Mouse (Mus musculus) spleen, adult 2 months (tissue): ENCODE results near the gene Rptor.

ENCODE experiments used
- CTCF ChIP-seq: fragments of 200-500 bp; IDR thresholded peaks from 2 replicates; pipeline ENCODE4 v1.5.1; 2011; ENCODE audit warnings: mild to moderate bottlenecking, inconsistent platforms; ENCODE audit not compliant: insufficient read depth, insufficient read length, insufficient replicate concordance; ENCODE audit errors: extremely low read depth
- POLR2A ChIP-seq: fragments of 200-500 bp; IDR thresholded peaks from 2 replicates; pipeline ENCODE4 v1.6.1; 2011; ENCODE audit warnings: low read depth, low read length, inconsistent platforms

DNA sequence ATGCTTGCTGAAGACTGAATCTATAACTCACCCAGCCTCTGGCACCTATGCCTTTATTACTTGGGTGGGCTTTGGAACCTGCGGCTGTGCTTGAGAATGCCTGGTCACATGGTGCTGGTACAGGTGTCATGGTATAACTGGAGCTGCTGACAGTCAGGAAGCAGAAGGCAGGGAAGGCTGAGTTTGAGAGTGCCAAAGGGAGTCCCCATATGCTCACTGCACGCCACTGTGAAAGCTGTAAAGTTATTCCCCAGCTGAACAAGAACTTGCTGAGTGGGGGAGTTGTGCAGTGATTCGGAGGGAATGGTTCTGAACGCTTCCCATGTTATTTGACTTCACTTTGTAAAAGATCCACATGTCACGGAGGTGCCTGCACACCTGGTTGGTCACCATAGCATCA, 75.7 kb downstream of the Rptor start:
- TF ChIP-seq POLR2A = no peak
- no peak for TF ChIP-seq CTCF
